Mouse (Mus musculus) neural tube, postnatal 0 days (tissue): Measurements from ENCODE around the gene Tesmin. TPM values are rescaled to one million over a fixed set of nuclear protein-coding genes. Genes with fewer than 3 reads are reported as not detected.

Experiments used
- polyA plus RNA-seq: library from polyadenylated mRNA; unstranded; fragments of >200 nt; fragmentation: Nextera tagmentation; extraction: Ambion mirVana; gene quantifications from 2 replicates; pipeline ENCODE4 v1.2.1, GENCODE M21; 2015

Tesmin gene
- 0.76 and 1.1 TPM in 2 replicates for polyA plus RNA-seq

DNA sequence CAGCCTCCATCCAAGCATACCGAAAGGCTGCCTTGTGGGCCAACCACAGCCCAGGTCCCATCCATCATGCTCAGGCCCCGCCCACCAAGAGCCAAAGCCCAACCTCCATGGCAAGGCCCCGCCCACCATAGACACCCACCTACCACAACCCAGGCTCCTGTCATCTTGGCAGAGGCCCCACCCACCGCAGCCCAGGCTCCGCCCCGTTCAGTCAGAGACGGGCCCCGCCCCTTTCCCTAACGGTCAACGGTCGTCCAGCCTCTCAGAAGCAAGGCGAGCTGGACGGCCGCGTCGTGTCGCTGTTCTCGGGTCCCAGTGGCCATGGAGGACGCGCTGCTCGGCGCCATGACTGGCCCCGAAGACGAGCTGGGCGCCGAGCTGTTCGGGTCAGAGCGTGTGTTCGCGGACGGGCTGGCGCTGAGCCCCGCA is at the start of gene Tesmin:
Tesmin (plus strand) TSS at position 229 of the 429 bp plus-strand sequence.

DNA sequence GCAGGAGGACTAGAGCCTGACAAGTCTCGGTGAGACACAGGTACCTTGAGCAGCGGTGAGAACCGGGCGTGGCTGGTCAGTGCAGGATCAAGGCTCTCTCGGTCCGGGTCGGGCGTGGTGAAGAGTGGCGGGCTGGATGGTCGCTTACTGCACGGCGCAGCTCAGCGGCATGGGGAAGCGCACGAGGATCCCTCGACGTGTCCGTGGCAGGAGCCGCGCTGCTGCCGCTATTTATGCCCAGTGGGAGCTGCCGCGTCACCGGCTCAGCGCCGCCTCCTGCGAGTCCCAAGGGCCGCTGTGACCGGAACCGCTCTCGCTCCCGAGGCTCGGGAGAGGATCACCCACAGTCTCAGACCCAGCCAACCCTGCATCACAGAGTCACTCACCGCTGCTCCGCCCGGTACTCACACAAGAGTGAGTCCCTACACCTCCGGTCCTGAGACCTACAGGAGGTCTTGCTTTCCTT is 25.6 kb downstream of the Tesmin start, which contains the start of gene Gal:
Gal (minus strand) TSS at position 277 of the 466 bp plus-strand sequence.

Other genes starting within 250 kb of the Tesmin start
- 113 and 124 TPM in 2 replicates for gene Mrpl21, start 106.0 kb upstream of the Tesmin start, polyA plus RNA-seq
- 9.6 and 9.9 TPM in 2 replicates for gene Ighmbp2, start 105.8 kb upstream of the Tesmin start, polyA plus RNA-seq
- 21.3 and 22.3 TPM in 2 replicates for gene Cpt1a, start 66.5 kb upstream of the Tesmin start, polyA plus RNA-seq
- 71.8 and 79.7 TPM in 2 replicates for gene Gal, start 25.7 kb downstream of the Tesmin start, polyA plus RNA-seq
- gene Ppp6r3, start 186.9 kb downstream of the Tesmin start, polyA plus RNA-seq: 28.1 and 35.5 TPM in 2 replicates